Mouse (Mus musculus) forebrain, postnatal 0 days (tissue): ENCODE measurements at regions not wholly inside any gene's neighbourhood (a gene's known extent, or its start where the extent isn't known, plus 50 kb on each side); places are given as distances from the start of the nearest gene placed in this dataset.
A peak's percentile ranks its signal among the peaks of the same experiment; 100 is the strongest.

Source experiments
- ATAC-seq: fragments of 200-750 bp; cut with Nextera tagmentation; 2 replicates; pipeline ENCODE4 v1.8.0; 2017; ENCODE audit warnings: mild to moderate bottlenecking, moderate library complexity
- DNase-seq: peaks from one replicate; pipeline ENCODE4 v3.0.0-alpha.2; 2015
- H3K27ac ChIP-seq: fragments of 300-500 bp; sonication (generic); 2 replicates; pipeline ENCODE4 v1.5.1; 2014; ENCODE audit warnings: low read depth, mild to moderate bottlenecking, antibody characterized with exemption, low read length, moderate library complexity, mixed read lengths
- H3K27me3 ChIP-seq: fragments of 300-500 bp; sonication (generic); 2 replicates; pipeline ENCODE4 v1.6.1; 2014; ENCODE audit warnings: mild to moderate bottlenecking, low read length, mixed read lengths; ENCODE audit not compliant: insufficient read depth
- H3K36me3 ChIP-seq: fragments of 300-500 bp; sonication (generic); 2 replicates; pipeline ENCODE4 v1.6.1; 2014; ENCODE audit warnings: mild to moderate bottlenecking, moderate library complexity; ENCODE audit not compliant: insufficient read depth
- H3K4me1 ChIP-seq: fragments of 300-500 bp; sonication (generic); 2 replicates; pipeline ENCODE4 v1.6.1; 2014; ENCODE audit warnings: antibody characterized with exemption; ENCODE audit not compliant: insufficient read depth
- H3K4me2 ChIP-seq: fragments of 300-500 bp; sonication (generic); 2 replicates; pipeline ENCODE4 v1.6.1; 2014; ENCODE audit warnings: low read depth, mild to moderate bottlenecking, moderate library complexity
- H3K4me3 ChIP-seq: fragments of 300-500 bp; sonication (generic); 2 replicates; pipeline ENCODE4 v1.5.1; 2014; ENCODE audit warnings: low read depth, low read length, mixed read lengths
- H3K9ac ChIP-seq: fragments of 300-500 bp; sonication (generic); 2 replicates; pipeline ENCODE4 v1.6.1; 2014; ENCODE audit warnings: mild to moderate bottlenecking
- H3K9me3 ChIP-seq: fragments of 300-500 bp; sonication (generic); 2 replicates; pipeline ENCODE4 v1.6.1; 2016; ENCODE audit warnings: low read length
- CTCF ChIP-seq: sonication (generic); IDR thresholded peaks from 2 replicates; pipeline ENCODE4 v1.5.1; 2016; ENCODE audit warnings: antibody characterized with exemption, control low read depth, low read depth
- WGBS: fragments of 180-500 bp; shearing (Covaris S2); extraction: QIAGEN DNeasy Blood & Tissue Kit; methylation state at CpG from one replicate; pipeline ENCODE4 v1.1.7; 2014; 5-methylcytosine and 5-hydroxymethylcytosine counted together

GRCm38 (mm10) chr6:31011407-31012020, 52.6 kb upstream of the Klf14 start:
- Histone ChIP-seq H3K9ac (no peak overlapping the region), H3K27me3 (no peaks in the 10 kb centered on the region), H3K27ac (no peak overlapping the region), H3K4me1 (0 out of 2 replicates have a peak, but pooled peaks cover 7% of the 10 kb centered on the region), H3K9me3 (no peaks in the 10 kb centered on the region), H3K36me3 (no peaks in the 10 kb centered on the region), H3K4me3 (no peak overlapping the region), H3K4me2 (no peak overlapping the region)
- no peak for TF ChIP-seq CTCF
- DNase-seq = peak; percentile 63
- no peak for ATAC-seq
- 24% methylated on average over 4 of the region's 4 CpGs for WGBS

- Histone ChIP-seq H3K4me1 (no peaks in the 10 kb centered on the region), H3K9ac (no peak overlapping the region), H3K4me3 (no peak overlapping the region), H3K36me3 (no peaks in the 10 kb centered on the region), H3K27ac (no peak overlapping the region), H3K4me2 (no peak overlapping the region), H3K9me3 (no peaks in the 10 kb centered on the region), H3K27me3 (no peaks in the 10 kb centered on the region)
- no peak for ATAC-seq
- WGBS = 75% methylated on average over 7 of the region's 7 CpGs
- no peak for TF ChIP-seq CTCF
- DNase-seq = no peak
Observed at GRCm38 (mm10) chr6:31016566-31016965, 57.7 kb upstream of the Klf14 start.

GRCm38 (mm10) chr6:31021776-31022175, 62.9 kb upstream of the Klf14 start:
- H3K9me3 ChIP-seq = no peaks in the 10 kb centered on the region
- WGBS = 91% methylated on average over 5 of the region's 5 CpGs
- no peak overlapping the region for H3K9ac ChIP-seq
- no peak overlapping the region for H3K27ac ChIP-seq
- no peak for ATAC-seq
- no peak for DNase-seq
- H3K27me3 ChIP-seq = no peaks in the 10 kb centered on the region
- H3K4me3 ChIP-seq = no peak overlapping the region
- no peaks in the 10 kb centered on the region for H3K4me1 ChIP-seq
- H3K4me2 ChIP-seq = no peak overlapping the region
- TF ChIP-seq CTCF = no peak
- no peaks in the 10 kb centered on the region for H3K36me3 ChIP-seq

GRCm38 (mm10) chr6:31029777-31030176, 70.9 kb upstream of the Klf14 start:
- ATAC-seq (peak; percentile 90), DNase-seq (peak; percentile 80)
- H3K9me3 ChIP-seq = no peaks in the 10 kb centered on the region
- H3K4me1 ChIP-seq = peaks cover 4% of the 10 kb centered on the region; the same call in 1 of the 2 replicates
- no peaks in the 10 kb centered on the region for H3K27me3 ChIP-seq
- 49% methylated on average over 9 of the region's 9 CpGs for WGBS
- peak overlapping the region; percentile 10; the same call in 1 of the 2 replicates for H3K4me2 ChIP-seq
- no peak overlapping the region for H3K9ac ChIP-seq
- H3K36me3 ChIP-seq = no peaks in the 10 kb centered on the region
- H3K27ac ChIP-seq = no peak overlapping the region
- TF ChIP-seq CTCF = no peak
- H3K4me3 ChIP-seq = no peak overlapping the region

GRCm38 (mm10) chr6:31031022-31031421, 72.1 kb upstream of the Klf14 start:
- Histone ChIP-seq H3K4me3 (no peak overlapping the region), H3K27ac (no peak overlapping the region), H3K9ac (no peak overlapping the region), H3K9me3 (no peaks in the 10 kb centered on the region), H3K36me3 (no peaks in the 10 kb centered on the region), H3K4me2 (no peak overlapping the region), H3K4me1 (peaks cover 4% of the 10 kb centered on the region; the same call in 1 of the 2 replicates), H3K27me3 (no peaks in the 10 kb centered on the region)
- WGBS = 76% methylated on average over 7 of the region's 7 CpGs
- ATAC-seq (no peak), DNase-seq (no peak)
- no peak for TF ChIP-seq CTCF

- ATAC-seq = no peak
- Histone ChIP-seq H3K9ac (no peak overlapping the region), H3K4me2 (no peak overlapping the region), H3K27ac (no peak overlapping the region), H3K36me3 (no peaks in the 10 kb centered on the region), H3K9me3 (no peaks in the 10 kb centered on the region), H3K4me3 (no peak overlapping the region), H3K4me1 (peaks cover 4% of the 10 kb centered on the region; the same call in 1 of the 2 replicates), H3K27me3 (no peaks in the 10 kb centered on the region)
- 89% methylated on average over 4 of the region's 4 CpGs for WGBS
- no peak for TF ChIP-seq CTCF
- no peak for DNase-seq
Observed at GRCm38 (mm10) chr6:31032147-31032546, 73.3 kb upstream of the Klf14 start.

- Histone ChIP-seq H3K27me3 (no peaks in the 10 kb centered on the region), H3K9ac (peak overlapping the region; percentile 2; the same call in 1 of the 2 replicates), H3K27ac (no peak overlapping the region), H3K9me3 (no peaks in the 10 kb centered on the region), H3K4me2 (peak overlapping the region; percentile 20; the same call in 1 of the 2 replicates), H3K4me3 (no peak overlapping the region), H3K4me1 (peaks cover 4% of the 10 kb centered on the region; the same call in 1 of the 2 replicates), H3K36me3 (no peaks in the 10 kb centered on the region)
- TF ChIP-seq CTCF = peak; percentile 99
- DNase-seq = peak; percentile 93
- peak; percentile 85 for ATAC-seq
- WGBS = 7% methylated on average over 12 of the region's 12 CpGs
Observed at GRCm38 (mm10) chr6:31032980-31033608, 74.2 kb upstream of the Klf14 start.
